Mouse (Mus musculus) midbrain, postnatal 0 days (tissue): ENCODE data around the gene Cryba4. TPM values are rescaled to one million over a fixed set of nuclear protein-coding genes. Genes with fewer than 3 reads are reported as not detected.

Experiments
- ATAC-seq: fragments of 200-750 bp; cut with Nextera tagmentation; 2 replicates; pipeline ENCODE4 v1.8.0; 2017; ENCODE audit warnings: moderate number of reproducible peaks, mild to moderate bottlenecking, moderate TSS enrichment, moderate library complexity; ENCODE audit not compliant: low FRiP score
- DNase-seq: peaks from one replicate; pipeline ENCODE4 v3.0.0-alpha.2; 2015; ENCODE audit warnings: low spot score
- H3K27ac ChIP-seq: fragments of 300-500 bp; sonication (generic); 2 replicates; pipeline ENCODE4 v1.5.1; 2014; ENCODE audit warnings: low read depth, mild to moderate bottlenecking, low read length, mixed read lengths
- H3K27me3 ChIP-seq: fragments of 300-500 bp; sonication (generic); 2 replicates; pipeline ENCODE4 v1.6.1; 2014; ENCODE audit warnings: low read length, control low read depth, mixed read lengths; ENCODE audit not compliant: insufficient read depth
- H3K36me3 ChIP-seq: fragments of 300-500 bp; sonication (generic); 2 replicates; pipeline ENCODE4 v1.6.1; 2014; ENCODE audit warnings: low read length, control low read depth, mixed read lengths; ENCODE audit not compliant: insufficient read depth
- H3K4me1 ChIP-seq: fragments of 300-500 bp; sonication (generic); 2 replicates; pipeline ENCODE4 v1.6.1; 2014; ENCODE audit warnings: mild to moderate bottlenecking, control low read depth, antibody characterized with exemption, low read length, mixed read lengths; ENCODE audit not compliant: insufficient read depth
- H3K4me2 ChIP-seq: fragments of 300-500 bp; sonication (generic); 2 replicates; pipeline ENCODE4 v1.6.1; 2014; ENCODE audit warnings: low read depth, mild to moderate bottlenecking, low read length, mixed read lengths; ENCODE audit not compliant: poor library complexity, severe bottlenecking
- H3K4me3 ChIP-seq: fragments of 300-500 bp; sonication (generic); 2 replicates; pipeline ENCODE4 v1.5.1; 2014; ENCODE audit warnings: low read depth, mild to moderate bottlenecking, low read length, moderate library complexity
- H3K9ac ChIP-seq: fragments of 300-500 bp; sonication (generic); replicated peaks from 2 replicates; pipeline ENCODE4 v1.6.1; 2014; ENCODE audit warnings: mild to moderate bottlenecking, low read length, moderate library complexity, mixed read lengths; ENCODE audit not compliant: poor library complexity, severe bottlenecking
- H3K9me3 ChIP-seq: fragments of 300-500 bp; sonication (generic); 2 replicates; pipeline ENCODE4 v1.6.1; 2016; ENCODE audit warnings: low read length, control low read depth
- CTCF ChIP-seq: IDR thresholded peaks from 2 replicates; pipeline ENCODE4 v1.5.1; 2016; ENCODE audit warnings: antibody characterized with exemption, mild to moderate bottlenecking
- WGBS: fragments of 180-500 bp; shearing (Covaris S2); extraction: QIAGEN DNeasy Blood & Tissue Kit; methylation state at CpG from one replicate; pipeline ENCODE4 v1.1.7; 2014; 5-methylcytosine and 5-hydroxymethylcytosine counted together
- polyA plus RNA-seq: library from polyadenylated mRNA; unstranded; fragments of >200 nt; fragmentation: Nextera tagmentation; extraction: Ambion mirVana; gene quantifications from 2 replicates; pipeline ENCODE4 v1.2.1, GENCODE M21; 2015
- total RNA-seq: library from RNA; depleted of rRNA; stranded (reverse); fragments of >200 nt; gene quantifications from 2 replicates; pipeline ENCODE4 v1.2.3, GENCODE M21; 2014

Cryba4 gene
- total and polyA plus RNA-seq, 2 experiments from 2014 or later, result 1.6 to 2.9 TPM

DNA sequence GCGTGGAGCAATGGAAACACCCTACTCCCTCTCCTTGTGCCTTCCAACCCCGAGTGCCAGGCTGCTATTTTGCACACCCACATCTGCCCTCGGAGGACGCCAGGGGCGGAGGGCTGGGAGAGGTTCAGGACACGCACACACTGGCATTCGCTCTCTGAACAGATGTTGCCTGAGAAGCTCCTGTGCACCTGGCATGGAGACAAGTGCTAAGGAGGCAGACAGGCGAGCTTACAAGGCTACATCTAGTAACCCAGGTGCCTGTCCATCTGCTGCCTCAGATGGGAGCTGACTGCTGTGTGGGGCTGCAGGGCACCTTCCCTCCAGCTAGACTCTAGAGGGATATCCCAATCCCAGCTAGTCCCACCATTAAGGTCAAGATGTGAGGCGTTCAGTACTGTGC lies 4.1 kb upstream of the Cryba4 start:
- TF ChIP-seq CTCF, result no peak
- peak; percentile 46 for DNase-seq

DNA sequence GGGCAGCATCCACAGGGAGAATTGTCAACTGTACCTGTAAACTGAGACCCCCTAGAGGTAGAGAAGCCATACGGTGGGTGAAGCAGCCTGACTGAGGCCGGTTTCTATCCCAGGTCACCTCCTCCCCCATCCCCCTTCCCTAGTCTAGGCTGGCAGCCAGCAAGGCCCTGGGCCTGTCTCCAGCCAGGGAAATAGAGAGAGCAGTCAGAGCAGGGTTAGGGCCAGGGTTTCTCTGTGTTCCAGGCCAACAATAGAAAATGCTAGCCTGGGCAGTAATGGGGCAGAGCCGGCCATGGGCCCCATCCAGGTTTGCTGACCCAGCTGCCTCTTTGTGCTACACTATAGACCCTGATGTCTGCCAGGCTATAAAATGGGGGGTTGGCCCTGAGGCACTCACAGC lies 3.1 kb upstream of the Cryba4 start, which contains the start of gene Crybb1:
Gene Crybb1, plus strand, starts transcription at position 390 of the 400 bp plus-strand sequence.
- no peaks in the 10 kb centered on the region for H3K27me3 ChIP-seq
- H3K4me2 ChIP-seq, result no peak within 1 kb of the TSS
- TF ChIP-seq CTCF, result no peak
- no peak within 1 kb of the TSS for H3K9ac ChIP-seq
- WGBS, result 52% methylated on average over 3 of the region's 3 CpGs
- no peaks in the 10 kb centered on the region for H3K36me3 ChIP-seq
- DNase-seq, result peak; percentile 39
- H3K4me1 ChIP-seq, result no peaks in the 10 kb centered on the region
- no peak within 1 kb of the TSS for H3K4me3 ChIP-seq
- ATAC-seq, result no peak
- H3K27ac ChIP-seq, result peak within 1 kb of the TSS; percentile 18; the same call in 1 of the 2 replicates
- no peaks in the 10 kb centered on the region for H3K9me3 ChIP-seq

More for the DNA sequence above, 4.1 kb upstream of the Cryba4 start:
- Histone ChIP-seq H3K36me3 (no peaks in the 10 kb centered on the region), H3K9me3 (no peaks in the 10 kb centered on the region), H3K9ac (no peak overlapping the region), H3K27ac (no peak overlapping the region), H3K27me3 (no peaks in the 10 kb centered on the region), H3K4me3 (no peak overlapping the region), H3K4me1 (no peaks in the 10 kb centered on the region), H3K4me2 (no peak overlapping the region)
- no peak for ATAC-seq
- 86% methylated on average over 9 of the region's 9 CpGs for WGBS

- no peaks in the 10 kb centered on the region for H3K9me3 ChIP-seq
- H3K27me3 ChIP-seq, result no peaks in the 10 kb centered on the region
- no peak overlapping the region for H3K27ac ChIP-seq
- H3K4me3 ChIP-seq, result no peak overlapping the region
- WGBS, result 54% methylated on average over 7 of the region's 7 CpGs
- ATAC-seq (no peak), DNase-seq (peak; percentile 70)
- H3K9ac ChIP-seq, result no peak overlapping the region
- TF ChIP-seq CTCF, result no peak
- no peaks in the 10 kb centered on the region for H3K36me3 ChIP-seq
- no peaks in the 10 kb centered on the region for H3K4me1 ChIP-seq
- H3K4me2 ChIP-seq, result no peak overlapping the region
Measured at GRCm38 (mm10) chr5:112254282-112254806, 2.0 kb upstream of the Cryba4 start.

DNA sequence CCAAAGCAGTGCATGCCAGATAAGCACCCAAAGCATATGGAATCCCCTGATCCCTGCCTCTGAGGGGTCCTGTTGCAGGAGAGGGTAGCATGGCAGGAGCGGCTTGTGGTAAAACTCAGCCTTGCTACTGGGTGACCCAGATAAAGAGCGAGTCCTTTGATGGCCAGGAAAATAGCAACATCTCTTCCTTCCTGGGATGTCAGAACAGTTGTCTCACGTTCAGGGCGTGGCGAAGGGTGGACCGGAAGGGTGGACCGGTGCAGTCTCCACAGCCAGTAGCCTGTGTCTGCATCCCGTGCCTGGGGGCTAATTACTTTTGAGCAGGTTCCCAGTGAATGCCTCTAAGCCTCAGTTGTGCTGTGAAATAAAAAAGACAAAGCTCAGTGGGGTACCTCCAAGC lies 851 bp upstream of the Cryba4 start:
- ATAC-seq (no peak), DNase-seq (no peak)
- no peaks in the 10 kb centered on the region for H3K4me1 ChIP-seq
- no peak overlapping the region for H3K4me3 ChIP-seq
- no peak for TF ChIP-seq CTCF
- H3K9me3 ChIP-seq, result no peaks in the 10 kb centered on the region
- WGBS, result 21% methylated on average over 8 of the region's 8 CpGs
- no peak overlapping the region for H3K9ac ChIP-seq
- no peak overlapping the region for H3K27ac ChIP-seq
- no peaks in the 10 kb centered on the region for H3K27me3 ChIP-seq
- H3K4me2 ChIP-seq, result no peak overlapping the region
- H3K36me3 ChIP-seq, result no peaks in the 10 kb centered on the region

DNA sequence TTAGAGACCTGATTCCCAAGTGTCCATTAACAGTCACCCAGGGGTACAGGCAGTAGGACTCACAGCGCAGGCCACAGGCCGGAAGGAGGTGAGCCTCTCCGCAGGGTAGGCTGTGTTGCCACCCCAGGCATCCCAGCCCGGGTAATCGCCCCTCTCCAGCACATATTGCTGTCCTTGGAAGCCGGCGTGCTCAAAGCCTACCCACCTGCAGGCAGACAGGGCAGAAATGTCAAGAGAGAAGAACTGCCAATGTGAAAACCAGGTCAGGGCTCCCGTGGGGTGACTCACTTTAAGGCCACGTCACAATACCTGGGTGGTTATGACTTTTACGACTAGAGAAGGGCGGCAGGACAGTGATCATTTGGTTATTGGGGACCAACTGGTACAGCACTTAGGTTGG lies 3.2 kb downstream of the Cryba4 start:
- Histone ChIP-seq H3K9ac (no peak overlapping the region), H3K27ac (no peak overlapping the region), H3K9me3 (no peaks in the 10 kb centered on the region), H3K4me1 (no peaks in the 10 kb centered on the region), H3K27me3 (no peaks in the 10 kb centered on the region), H3K4me2 (no peak overlapping the region), H3K4me3 (no peak overlapping the region), H3K36me3 (no peaks in the 10 kb centered on the region)
- no peak for ATAC-seq
- 89% methylated on average over 11 of the region's 11 CpGs for WGBS
- TF ChIP-seq CTCF, result no peak
- DNase-seq, result no peak

- Histone ChIP-seq H3K4me1 (no peaks in the 10 kb centered on the region), H3K27ac (no peak overlapping the region), H3K27me3 (no peaks in the 10 kb centered on the region), H3K4me2 (no peak overlapping the region), H3K9ac (no peak overlapping the region), H3K9me3 (no peaks in the 10 kb centered on the region), H3K4me3 (no peak overlapping the region), H3K36me3 (no peaks in the 10 kb centered on the region)
- TF ChIP-seq CTCF, result no peak
- no peak for DNase-seq
- no peak for ATAC-seq
- 49% methylated on average over 8 of the region's 8 CpGs for WGBS
Measured at GRCm38 (mm10) chr5:112247399-112247798, 4.9 kb downstream of the Cryba4 start.
